Mouse (Mus musculus): Measurements from ENCODE around the gene Zfp128. TPM values are rescaled to one million over a fixed set of nuclear protein-coding genes. Genes with fewer than 3 reads are reported as not detected.
"Not testable (repeated sequence)": the region's sequence is repeated elsewhere in the genome, so short reads cannot be mapped to it uniquely, and the experiment has no call there.

The Zfp128 gene
- 1 to 10 TPM; 6.6 to 8.3 (median 7.4) TPM for total RNA-seq (2022)

DNA sequence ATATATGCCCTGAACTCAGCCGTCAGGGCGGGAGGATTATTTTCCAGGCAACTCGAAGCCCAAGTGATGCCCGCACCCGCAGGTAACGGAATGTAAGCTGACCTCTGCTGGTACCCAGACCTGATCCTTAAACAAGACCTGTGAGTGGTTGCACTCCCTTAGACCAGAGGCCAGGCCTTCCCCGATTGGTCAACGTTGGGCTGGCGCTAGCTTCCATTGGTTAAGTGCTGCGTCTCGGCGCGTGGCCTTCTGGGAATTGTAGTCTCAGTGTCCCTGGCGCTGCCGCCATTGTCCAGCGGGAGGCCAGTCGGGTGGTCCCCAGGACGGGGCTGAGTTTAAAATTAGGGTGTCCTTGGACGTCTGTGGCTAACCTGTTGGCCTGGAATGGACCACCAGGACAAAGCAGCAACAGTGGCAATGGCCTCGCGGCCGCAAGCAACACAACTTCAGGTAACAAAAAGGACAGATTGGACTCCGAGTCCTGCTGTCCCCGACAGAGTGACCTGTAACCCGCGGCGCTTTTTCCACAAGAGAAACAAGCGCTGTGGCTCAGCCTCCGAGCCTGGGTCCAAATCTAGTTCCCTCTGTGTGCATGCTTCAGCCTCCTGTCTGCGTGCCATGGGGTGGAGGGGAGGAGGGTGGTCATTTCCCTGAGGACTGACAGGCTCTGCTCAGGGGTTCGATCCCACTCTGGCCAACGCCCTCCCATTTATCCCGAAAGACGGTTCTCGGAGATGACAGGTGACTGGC lies at the start of gene Zfp128:
Gene Zfp128, plus strand, starts transcription at position 267 of the 750 bp plus-strand sequence.
- peak; percentile 95 to 96 for DNase-seq (ENCODE audit: low spot score in 2 of 2)

DNA sequence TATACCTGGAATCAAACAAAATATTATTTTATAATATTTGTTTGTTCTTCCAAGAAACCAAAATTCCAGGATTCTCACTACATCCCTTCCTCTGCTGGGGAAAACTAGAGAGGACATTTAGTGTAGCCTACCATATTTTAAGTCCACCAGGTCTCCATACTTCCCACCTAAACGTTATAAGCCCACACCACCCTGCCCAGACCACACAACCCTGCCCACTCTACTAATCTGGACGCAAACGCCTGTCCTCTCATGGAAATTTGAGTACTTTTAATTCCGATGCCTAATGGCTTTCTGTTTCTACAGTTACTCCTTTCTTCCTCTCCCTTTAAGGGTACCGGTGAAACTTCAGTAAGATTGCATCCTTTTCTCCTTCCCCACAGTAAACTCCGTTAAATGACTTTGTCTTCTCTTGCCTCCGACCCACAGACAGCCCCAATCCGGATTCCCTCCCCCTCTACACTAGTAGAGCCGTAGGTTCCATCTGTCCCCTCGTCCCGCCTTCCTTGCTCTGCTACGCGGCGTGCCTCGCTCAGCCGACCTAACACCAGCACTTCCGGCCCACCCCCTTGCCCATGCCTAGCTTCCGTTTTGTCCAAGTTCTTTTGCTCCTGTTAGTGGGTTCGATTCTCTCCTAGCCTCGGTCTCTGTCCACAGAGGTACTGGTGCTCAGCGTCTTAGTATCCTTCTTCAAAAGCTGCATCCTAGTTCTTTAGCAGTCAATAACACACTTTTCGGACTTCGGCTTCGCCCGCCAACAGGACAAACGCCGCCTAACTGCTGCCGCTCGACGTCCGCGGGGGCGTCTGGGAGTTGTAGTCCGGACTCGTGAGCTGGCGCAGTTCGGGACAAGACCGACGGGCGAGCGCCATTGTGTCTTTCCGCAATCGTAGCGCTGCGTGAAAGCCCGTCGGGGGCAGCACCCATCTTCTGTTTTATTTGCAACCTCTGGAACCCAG lies 46.5 kb upstream of the Zfp128 start, which contains the start of gene Zfp110:
Gene Zfp110, plus strand, starts transcription at position 600 of the 959 bp plus-strand sequence.
- peak; percentile 78 to 87 for DNase-seq (ENCODE audit: low spot score in 2 of 2)

DNA sequence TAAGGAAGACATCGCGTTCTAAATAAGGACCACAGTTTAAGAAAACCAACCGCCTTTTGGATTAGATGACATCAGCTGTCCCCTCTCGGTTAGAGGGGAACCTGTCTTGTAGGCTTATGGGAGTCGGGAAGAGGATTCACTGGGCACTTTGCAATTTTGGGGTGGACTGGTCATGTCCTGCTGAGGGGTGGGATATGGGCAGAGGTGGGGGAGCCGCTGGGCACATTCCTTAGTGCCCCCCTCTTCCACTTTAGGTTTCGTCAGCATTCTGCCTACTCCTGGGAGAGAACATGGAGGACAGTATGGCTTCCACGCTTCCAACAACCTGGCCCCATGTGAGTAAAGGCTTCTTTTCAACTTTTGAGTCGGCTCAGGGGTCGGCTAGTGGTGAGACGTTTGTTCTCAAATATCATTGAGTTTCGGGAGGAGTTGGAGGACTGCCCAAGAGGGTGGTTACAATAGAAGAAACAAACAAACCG lies 45.7 kb upstream of the Zfp128 start:
- DNase-seq (ENCODE audit: low spot score in 2 of 2): no peak

DNA sequence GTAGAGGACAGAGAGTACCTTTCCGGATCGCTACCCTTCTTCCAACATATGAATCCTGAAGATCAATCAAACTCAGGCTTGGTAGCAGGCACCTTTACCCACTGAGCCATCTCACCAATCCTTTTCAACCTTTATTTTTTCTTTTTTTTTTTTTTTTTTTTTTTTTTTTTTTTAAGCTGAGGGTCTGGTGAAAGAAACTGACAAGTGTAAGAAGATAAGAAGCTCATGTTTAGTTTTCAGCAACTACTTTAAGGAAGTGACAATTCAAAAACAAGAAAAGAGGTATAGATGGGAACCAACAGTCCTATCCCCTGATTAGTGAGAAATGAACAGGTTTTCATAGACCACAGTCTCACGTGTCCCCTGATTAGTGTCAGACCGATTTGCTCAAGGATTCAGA lies 45.2 kb upstream of the Zfp128 start:
- no peak for DNase-seq (ENCODE audit: low spot score in 2 of 2)

DNA sequence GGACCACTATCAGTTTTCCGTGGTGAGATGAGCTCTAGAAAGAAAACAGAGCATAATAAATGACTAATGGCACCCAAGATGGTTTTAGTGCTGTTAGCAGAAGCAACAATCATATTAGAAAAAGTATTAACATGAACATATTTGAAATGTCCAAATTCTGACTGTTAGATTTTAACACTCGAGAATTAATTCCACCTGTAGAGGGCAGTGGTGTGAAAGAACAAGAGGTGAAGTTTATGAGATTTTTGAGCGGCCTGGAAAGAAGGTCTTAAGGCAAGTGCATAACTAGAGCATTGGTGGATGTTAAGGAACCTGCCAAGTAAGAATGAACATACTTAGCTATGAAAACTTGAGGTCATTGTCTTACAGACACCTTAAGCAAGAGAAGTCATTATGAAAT lies 6.7 kb upstream of the Zfp128 start:
- no peak for DNase-seq (ENCODE audit: low spot score in 2 of 2)

DNA sequence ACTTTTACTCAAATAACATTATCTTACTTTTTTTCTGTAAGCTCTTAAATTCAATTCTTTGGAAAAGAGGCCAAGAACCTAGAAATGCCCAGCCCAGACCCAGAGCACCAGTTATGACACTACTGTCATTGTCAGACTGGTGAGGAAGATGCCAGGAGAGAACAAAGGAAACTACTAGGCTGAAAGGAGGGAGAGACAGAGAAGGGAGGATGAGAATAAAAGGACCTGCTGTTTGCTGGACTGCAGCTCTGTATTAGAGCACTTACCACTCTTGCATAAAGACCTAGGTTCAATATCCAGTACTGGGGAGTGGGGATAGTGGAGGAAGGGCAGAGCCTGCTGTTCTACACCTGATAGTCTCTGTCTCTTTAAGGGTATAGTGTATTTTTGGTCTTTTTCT lies 941 bp upstream of the Zfp128 start:
- no peak for DNase-seq (ENCODE audit: low spot score in 2 of 2)

DNA sequence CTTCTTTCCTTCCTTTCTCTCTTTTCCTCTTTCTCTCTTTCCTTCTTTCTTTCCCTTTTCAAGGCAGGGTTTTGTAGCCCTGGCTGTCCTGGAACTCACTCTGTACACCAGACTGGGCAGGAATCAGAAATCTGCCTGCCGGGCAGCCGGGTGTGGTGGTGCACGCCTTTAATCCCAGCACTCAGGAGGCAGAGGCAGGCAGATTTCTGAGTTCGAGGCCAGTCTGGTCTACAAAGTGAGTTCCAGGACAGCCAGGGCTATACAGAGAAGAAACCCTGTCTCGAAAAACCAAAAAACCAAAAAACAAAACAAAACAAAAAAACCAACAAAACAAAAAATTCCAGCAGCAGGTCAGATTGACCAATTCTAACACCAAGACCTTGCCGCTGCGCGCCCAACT lies 480 bp upstream of the Zfp128 start:
- DNase-seq (ENCODE audit: low spot score in 2 of 2): not testable (repeated sequence)

DNA sequence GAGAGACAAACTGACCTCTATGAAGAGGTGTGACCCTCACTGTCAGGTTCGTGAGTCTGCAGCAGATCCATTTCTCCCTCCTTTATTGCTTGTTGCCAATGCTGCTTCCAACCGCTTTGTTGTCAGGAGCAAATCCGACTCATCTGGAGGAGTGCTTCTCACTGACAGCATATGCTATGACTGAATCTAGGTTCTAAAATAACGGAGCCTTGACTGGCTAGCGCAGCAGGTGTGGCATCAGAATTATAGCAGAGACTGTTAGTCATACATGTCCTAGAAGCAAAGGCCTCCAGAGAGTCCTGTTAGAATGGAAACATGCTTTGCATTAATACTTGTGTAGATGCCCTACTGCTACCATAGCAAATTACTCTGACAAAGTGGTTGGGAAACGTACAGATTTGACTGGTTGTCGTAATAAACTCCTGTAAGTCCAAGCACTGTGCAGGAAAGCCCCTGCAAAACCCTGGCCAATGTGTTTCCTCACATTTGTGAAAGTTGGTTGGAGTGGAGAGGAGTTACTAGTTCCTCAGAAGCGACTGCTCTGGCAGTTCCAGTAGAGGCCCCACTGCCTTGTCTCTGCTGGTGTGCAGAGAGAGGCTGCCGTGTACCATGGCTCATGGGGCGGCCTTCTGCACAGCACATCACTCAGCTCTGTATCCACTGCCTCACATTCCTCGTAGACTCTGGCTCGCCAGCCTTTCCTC lies 5.7 kb downstream of the Zfp128 start:
- DNase-seq (ENCODE audit: low spot score in 2 of 2): no peak

DNA sequence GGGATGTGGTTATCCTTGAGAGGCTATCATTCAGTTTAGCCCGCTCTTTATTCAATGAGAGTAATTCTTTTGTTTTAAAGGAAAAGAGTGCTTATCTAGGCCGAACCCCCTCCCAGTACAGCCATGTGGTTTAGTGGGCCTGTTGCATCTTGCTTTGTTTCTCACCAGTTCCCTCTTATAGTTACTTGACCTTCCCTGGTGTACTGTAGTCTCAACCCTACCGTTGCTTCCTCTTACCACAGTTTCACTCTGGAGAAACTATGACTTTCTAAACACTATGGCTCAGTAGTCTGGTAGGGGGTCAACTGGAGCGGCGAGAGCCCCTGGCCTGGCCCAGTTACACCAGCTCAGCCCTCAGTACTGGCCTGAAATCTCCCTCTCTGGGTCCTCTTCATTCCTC lies 6.6 kb downstream of the Zfp128 start:
- DNase-seq (ENCODE audit: low spot score in 2 of 2): no peak

DNA sequence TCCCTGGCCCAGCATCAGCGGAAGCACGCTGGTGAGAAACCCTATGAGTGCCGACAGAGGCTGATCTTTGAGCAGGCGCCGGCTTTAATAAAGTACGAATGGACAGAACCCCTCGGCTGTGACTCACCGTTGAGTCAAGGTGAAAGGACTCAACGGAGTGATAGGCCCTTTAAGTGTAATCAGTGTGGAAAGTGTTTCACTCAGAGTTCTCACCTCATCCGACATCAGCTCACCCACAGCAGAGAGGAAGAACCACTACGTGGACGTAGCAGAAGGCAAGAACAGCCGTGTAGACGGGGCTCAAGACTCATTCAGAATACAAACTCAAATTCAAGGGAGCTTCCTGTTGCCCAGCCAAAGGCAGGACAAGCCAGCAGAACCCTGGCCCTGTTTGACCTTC lies 10.0 kb downstream of the Zfp128 start:
- no peak for DNase-seq (ENCODE audit: low spot score in 2 of 2)

DNA sequence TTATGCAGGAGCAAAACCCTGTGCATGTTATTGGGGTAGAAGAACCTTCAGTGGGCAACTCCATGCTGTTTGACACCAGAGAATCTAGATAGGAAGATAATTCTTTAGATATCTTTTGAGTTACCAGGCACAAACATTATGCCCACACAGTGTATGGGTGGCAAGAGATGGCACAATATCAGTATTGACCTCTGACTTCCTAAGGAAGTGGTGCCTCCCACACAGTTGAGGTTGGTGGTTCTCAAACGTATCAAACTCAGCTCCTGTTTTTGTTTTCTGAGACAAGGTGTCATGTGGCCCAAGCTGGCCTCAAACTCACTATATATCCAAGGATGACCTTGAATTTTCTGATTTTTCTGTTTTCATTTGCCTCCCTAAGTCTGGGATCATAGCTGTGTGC lies 10.4 kb downstream of the Zfp128 start:
- DNase-seq (ENCODE audit: low spot score in 2 of 2): no peak

DNA sequence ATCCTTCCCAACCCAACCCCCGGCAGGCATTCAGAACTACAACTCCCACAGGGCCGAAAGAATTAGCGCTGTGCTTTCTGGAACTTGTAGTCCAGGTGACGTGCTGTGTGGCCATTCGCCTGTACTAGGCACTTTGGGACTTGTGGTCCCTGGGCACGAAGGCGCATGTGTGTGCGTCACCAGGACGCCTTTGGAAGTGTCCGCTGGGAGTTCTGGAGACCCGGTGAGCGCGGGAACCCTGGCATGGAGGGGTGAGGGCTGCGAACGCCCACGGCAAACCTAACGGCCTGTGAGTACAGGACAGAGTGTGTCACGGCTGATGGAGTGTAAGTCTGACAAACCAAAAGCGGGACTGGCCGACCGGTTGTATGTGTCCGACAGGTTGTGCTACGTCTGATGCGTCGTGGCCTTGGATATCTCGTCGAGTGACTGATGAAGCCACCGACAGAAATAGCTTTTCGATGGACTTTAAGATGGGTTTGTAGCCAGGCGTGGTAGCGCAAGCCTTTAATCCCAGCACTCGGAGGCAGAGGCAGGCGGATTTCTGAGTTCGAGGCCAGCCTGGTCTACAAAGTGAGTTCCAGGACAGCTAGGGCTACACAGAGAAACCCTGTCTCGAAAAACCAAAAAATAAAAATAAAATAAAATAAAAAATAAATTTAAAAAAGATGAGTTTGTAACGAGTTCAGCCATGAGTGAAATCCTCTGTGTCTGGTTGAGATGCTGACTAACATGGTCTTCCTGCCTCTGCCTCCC lies 16.9 kb downstream of the Zfp128 start, which contains the start of gene Zscan22:
Gene Zscan22, plus strand, starts transcription at position 161 of the 756 bp plus-strand sequence.
- DNase-seq (ENCODE audit: low spot score in 2 of 2): peak; percentile 96 to 97

DNA sequence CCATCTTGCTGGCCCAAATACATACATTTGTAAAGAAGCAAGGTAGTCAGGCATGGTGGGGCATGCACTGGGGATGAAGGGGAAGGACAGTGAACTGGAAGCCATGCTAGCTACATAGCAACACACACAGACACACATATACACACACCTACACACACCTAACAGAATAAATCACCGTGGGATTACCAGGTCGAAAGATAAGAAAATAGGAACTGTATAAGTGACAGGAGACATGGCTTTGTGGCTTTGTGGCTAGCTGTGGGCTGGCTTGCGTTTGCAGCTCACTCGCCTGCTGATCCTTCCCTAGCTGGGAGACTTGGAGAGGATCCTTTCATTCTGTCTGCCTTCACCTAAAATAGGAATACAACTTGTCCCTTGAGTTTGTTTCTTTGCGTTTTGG lies 20.5 kb downstream of the Zfp128 start:
- no peak for DNase-seq (ENCODE audit: low spot score in 2 of 2)

DNA sequence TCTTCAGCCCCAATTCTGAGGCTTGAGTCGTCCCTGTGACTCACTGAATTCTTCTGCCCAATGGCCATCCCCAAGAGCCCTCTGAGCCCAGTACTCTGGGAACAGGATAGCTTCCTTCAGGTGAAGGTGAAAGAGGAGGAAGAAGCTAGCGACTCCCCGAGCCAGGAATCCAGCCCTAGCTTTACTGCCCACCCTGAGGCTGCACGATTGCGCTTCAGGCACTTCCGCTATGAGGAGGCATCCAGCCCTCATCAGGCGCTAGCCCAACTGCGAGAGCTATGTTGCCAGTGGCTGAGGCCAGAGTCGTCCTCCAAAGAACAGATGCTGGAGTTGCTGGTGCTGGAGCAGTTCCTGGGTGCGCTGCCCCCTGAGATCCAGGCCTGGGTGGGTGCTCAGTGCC lies 22.6 kb downstream of the Zfp128 start:
- no peak for DNase-seq (ENCODE audit: low spot score in 2 of 2)

DNA sequence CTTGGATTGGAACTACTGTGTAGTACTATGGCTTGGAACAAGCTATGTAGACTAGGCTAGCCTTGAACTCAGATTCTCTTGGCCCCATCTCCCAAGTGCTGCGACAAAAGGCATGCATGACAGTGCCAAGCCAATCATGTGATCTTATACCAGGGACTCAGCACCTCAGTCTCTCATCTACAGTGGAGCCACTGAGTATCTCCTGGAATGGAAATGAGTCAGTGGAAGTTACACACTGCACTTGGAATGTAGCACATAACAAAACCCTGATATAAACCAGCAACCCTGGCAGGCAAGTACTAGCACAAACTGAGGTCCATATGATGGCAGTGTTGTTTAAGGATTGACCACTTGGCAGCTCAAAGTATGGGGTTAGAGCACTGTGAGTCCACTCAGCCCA lies 24.2 kb downstream of the Zfp128 start:
- no peak for DNase-seq (ENCODE audit: low spot score in 2 of 2)

DNA sequence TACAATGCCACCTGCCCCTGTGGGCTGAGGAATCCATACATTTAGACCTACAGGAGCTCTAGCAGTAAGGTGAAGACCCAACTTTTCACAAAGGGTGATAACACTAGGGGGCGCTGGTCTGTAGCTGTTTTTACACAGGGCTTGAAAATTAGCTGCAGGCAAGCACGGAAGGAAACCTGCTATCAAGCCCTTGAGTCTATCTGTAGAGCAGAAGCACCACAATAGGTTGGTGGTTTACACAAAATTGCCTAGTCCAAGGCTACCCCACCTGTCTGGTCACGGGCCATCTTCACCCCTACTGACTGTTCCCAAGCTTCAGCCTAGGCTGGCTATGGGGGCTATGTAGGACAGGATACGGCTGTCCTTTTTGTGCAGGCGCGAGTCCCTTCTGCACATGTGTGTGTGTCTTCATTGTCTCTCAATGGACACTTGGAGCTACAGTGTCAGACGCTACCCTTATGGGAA lies 28.6 kb downstream of the Zfp128 start:
- DNase-seq (ENCODE audit: low spot score in 2 of 2): peak in 1 of 2 experiments; percentile 82

DNA sequence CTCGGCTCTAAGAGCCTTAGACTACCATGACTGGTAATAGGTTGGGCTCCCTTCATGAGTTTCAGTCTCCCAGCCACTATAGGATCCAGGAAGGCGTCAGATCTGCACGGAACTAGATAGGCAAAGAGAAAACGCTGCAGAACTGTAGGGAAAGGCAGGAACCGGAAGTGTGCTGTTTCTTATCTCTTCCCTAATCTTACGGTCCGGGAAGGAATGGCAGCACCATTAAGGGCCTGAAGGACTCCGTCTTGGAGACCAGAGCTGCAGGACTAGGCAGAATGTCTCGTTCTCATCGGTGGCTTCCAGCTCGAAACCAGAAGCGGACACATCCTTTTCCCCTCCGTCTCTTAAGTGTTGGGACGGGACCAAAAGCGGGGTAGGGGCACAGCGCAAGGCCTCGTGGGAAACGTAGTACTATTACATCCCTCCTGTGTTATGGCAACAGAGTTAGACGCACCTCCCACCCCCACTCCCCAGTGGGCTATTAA lies 29.2 kb downstream of the Zfp128 start:
- peak in 1 of 2 experiments; percentile 65 for DNase-seq (ENCODE audit: low spot score in 2 of 2)

DNA sequence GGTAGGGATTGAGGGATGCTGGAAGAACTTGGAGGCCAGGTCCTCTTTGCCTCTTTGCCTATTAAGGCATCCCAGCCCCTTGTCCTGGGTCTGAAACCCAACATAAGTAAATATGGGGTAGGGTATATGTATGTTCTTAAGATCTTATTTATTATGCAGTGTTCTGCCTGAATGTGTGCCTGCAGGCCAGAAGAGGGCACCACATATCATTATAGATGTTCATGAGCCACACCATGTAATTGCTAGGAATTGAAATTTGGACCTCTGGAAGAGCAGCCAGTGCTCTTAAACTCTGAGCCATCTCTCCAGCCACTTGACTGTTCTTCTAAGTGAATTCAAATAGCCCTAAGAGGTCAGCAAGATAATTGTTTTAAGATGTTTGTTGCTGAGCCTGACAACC lies 32.6 kb downstream of the Zfp128 start:
- DNase-seq (ENCODE audit: low spot score in 2 of 2): no peak

DNA sequence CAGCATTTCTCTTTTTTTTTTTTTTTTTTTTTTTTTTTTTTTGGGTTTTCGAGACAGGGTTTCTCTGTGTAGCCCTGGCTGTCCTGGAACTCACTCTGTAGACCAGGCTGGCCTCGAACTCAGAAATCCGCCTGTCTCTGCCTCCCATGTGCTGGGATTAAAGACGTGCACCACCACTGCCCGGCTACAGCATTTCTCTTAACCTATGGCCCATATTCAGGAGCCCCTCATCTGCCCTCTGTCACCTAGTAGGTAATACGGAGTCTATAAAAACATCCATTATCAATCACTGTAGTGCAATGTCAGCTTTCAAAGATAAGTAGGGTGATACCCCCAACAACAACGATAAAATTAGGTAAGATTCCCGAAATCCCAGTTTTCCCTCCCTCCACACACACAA lies 39.5 kb downstream of the Zfp128 start:
- not testable (repeated sequence) for DNase-seq (ENCODE audit: low spot score in 2 of 2)

DNA sequence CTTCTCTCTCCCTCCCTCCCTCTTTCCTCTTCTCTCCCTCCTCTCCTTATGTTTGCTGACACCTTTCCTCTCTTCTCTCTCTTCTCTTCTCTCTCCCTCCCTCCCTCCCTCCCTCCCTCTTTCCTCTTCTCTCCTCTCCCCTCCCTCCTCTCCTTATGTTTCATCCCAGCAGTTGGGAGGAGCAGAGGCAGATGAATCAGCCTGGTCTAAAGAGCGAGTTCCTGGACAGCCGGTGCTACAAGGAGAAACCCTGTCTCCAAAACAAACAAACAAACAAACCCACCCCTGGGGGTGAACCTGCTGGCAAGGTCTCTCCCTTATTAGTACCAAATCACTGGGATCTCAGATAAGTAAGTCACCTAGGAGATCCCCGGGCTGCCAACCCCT lies 40.3 kb downstream of the Zfp128 start:
- DNase-seq (ENCODE audit: low spot score in 2 of 2): no peak

Measured in layer of hippocampus, adult 8-10 months (tissue).